Mouse (Mus musculus) layer of hippocampus, adult 9-11 months (tissue): ENCODE measurements around the gene Sbno2.

Source experiments
- DNase-seq: peaks from one replicate; pipeline ENCODE4 v3.0.0; 2022

The Sbno2 gene

DNA sequence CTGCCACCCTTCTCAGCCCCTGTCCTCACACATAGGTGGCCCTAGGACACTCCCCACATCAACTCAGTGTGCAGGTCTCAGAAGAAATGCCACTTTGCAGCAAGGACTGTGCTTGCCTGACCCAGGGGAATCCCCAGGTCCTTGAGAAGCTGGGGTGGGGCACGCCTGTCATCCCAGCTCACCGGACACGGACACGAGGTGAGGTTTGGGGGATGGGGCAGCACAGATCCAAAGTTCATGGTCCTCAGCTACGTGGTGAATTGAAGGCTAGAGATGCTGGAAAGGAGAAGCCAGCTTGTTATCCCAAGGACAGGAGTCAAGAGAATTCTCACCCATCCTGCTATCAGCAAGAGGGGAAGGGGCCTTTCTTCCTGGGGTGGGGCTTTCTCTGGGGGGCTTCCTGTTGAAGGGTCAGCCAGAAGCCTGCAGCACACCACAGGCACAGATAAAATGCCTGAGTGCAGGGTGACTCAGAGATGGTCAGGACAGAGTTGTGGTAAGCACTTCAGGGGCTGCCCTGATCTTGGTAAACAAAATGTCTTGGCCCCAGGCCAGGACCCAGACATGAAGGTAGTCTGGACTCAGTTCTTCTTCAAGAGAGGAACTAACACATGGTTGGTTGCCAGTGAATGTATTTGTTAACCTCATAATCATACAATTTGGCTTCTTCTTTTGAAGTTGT, 72.4 kb downstream of the Sbno2 start:
- DNase-seq = peak; percentile 80

DNA sequence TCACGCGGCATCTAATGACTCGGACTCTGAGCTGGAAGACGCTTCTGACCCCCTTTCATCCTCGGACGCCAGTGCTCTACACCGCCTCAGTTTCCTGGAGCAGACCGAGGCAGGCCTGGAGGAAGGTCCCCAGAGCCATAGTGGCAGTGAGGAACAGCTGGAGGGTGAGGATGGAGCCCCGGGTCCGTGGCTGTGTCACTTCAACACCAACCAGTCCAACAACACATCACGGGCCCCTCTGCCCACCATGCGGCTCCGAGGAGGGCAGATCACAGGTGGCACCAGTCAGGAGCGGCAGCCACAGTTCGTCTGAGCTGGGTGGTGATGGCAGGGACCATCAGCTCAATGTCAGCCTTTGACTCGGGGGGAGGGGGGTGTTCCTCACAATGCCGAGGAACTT, 74.6 kb downstream of the Sbno2 start:
- DNase-seq = no peak

DNA sequence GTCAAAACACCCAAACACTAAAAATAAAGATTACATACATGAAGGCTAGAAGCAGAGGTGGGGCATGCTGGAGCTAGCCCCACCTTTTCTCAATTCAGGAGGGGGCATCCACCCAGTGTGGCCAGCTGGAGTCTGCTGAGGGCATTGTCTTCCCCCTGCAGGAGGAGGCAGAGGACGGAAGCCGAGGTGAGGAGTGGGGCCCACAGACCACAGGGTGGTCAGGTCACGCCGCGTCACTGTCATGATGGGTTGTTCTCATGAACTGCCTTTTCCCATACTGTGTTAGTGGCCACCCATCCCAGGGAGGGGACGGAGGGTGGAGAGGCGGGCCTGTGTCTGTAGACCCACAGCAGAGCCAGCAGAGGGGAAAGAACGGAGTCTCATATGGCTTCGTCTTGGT, 75.2 kb downstream of the Sbno2 start:
- DNase-seq = no peak

DNA sequence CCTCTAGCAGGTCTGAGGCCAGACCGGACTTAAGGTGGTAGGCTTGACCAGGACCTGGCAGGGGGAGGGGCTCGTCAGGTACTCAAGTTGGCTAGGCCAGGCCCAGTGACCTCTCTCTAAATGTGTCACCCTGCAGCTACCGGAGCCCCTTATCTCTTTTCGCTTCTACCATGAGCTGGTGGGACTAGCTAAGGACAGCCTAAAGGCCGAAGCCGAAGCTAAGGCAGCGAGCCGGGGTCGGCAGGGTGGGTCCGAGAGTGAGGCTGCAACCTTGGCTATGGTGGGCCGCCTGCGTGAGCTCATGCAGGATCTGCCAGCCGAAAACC, 76.9 kb downstream of the Sbno2 start:
- DNase-seq = no peak

DNA sequence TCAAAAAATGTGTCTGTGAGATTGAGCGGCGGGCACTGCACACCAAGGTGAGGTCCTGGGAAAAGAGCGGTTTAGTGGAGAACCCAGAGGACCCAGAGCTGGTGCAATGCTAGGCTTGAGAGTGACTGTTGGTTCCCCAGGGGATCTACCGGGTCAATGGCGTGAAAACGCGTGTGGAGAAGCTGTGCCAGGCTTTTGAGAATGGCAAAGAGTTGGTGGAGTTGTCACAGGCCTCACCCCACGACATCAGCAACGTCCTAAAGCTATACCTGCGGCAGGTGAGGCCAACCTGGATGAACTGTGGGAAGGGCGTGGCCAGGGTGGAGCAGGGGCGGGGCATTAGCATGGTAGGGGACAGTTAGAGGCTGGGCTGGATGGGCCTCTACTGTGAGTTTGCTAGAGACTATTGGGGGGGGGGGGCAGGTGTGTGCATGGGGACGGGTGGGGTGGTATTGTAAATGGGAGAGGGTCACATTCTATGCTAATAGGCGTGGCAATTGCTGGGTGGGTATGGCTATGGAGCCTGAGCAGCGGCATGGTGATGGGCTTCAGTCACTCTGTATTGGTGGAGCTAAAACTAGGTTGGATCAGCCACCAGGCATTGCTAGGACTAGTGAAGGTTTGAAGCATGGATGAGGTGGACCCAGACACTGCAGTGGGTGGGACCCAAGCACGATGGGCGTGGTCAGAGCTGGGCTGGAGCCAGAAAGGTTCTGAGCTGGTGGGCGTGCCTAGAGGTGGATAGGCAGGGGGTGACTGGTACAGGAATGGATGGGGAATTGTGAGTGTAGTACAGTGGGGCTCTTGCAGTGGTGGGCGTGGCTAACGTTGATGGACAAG, 77.5 kb downstream of the Sbno2 start:
- no peak for DNase-seq

DNA sequence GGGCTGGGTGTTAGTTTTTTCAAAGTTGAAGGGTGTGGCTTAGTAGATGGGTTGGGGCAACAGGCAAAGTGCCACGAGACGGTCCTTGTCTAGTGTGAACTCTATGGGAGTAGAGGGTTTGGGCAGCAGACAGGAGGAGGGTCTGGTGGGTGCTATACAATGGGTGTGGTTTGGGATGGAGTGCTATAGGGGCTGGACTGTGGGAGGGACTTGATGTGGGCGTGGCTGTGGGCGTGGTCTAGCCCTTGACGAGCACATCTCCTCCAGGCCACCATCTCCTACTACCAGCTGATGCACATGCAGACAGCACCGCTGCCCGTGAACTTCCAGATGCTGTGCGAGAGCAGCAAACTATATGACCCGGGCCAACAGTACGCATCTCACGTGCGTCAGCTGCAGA, 79.5 kb downstream of the Sbno2 start:
- DNase-seq = no peak

DNA sequence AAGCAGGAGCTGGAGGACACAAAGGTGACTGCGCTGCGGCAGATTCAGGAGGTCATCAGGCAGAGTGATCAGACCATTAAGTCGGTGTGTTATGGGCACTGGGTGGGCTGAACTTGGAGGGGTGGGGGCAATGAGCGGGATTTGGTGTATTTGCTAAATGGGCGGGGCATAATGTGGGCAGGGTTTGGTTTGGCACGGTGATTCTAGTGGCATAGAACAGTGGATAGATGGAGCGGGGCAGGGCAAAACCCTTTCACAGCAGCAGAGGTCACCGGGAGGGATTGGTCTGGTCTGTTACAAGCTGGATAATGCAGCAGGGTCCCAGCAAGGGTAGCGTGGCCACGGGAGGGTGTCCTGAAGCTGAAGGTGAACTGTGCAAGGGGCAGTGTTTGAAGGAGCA, 79.9 kb downstream of the Sbno2 start:
- no peak for DNase-seq

DNA sequence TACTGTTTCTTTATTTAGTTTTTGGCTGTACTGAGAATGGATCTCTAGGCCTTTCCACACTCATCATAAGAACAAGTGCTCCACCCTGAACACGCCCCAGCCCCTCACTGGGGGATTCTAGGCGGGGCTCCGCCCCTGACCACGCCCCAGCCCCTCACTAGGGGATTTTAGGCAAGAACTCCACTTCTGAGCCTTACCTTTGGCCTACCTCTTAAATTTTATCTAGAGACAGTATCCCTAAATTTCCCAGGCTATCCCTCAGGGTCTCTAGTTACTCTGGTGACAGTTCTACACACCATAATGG, 80.4 kb downstream of the Sbno2 start:
- DNase-seq = no peak

DNA sequence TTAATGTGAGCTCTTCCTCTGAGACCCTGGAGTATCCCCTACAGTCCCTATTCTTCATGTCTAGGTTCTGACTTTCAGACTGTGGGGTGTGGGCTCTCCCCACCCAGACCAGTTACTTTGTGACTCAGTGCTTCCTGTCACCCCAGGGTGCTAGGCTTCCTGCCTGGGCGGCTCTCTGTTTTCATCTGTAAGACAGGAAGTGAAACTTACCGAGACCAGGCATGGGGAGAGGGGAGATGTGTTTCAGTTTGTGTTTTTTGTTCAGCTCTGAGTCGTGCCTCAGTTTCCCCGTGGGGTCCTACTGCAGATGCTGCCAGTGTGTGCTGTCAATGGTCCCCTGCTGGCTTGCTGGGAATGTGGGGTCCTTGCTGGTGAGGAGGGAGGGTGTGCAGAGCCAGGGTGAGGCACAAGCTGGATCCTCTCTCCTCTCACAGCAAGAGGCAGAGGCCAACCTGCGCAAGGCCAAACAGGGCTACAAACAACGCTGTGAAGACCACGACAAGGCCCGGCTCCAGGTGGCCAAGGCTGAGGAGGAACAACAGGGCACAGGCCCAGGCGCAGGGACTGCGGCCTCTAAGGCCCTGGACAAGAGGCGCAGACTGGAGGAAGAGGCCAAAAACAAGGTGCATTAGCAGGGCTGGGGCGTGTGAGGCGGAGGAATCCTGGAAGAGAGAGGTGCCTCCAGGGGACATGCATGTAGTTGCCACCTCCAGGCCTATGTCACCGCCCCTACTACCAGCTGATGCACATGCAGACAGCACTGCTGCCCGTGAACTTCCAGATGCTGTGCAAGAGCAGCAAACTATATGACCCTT, 80.9 kb downstream of the Sbno2 start:
- DNase-seq = peak; percentile 61

DNA sequence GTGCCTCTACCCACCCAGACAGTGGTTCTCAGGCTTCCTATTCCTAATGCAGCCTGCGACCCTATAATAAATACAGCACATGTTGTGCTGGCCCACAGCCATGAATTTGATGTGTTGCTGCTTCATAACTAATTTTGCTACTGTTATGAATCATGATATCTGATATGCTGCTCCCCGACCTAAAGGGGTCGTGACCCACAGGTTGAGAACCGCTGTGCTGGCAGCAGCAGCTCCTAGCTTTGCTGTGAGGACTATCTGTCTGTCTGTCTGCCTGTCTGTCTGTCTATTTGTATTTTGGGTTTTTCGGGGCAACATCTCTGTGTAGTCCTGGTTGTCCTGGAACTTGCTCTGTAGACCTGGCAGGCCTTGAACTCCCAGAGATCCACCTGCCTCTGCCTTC, 81.6 kb downstream of the Sbno2 start:
- DNase-seq = no peak

DNA sequence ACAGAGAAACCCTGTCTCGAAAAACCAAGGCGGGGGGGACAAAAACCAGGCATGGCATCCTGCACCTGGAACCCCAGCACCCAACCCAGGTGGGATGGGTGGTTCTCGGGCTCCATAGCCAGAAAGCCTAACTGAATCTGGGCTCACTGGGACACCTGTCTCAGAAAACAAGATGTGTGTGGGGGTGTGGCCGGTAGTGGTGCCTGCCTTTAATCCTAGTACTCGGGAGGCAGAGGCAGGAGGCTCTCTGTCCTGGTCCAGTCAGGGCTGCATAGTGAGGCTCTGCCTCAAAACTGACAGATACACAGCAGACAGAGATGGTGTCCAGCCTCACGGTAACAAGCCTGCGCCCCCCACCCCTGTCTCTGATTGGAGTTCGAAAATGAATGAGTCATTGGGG, 82.6 kb downstream of the Sbno2 start:
- DNase-seq = no peak

DNA sequence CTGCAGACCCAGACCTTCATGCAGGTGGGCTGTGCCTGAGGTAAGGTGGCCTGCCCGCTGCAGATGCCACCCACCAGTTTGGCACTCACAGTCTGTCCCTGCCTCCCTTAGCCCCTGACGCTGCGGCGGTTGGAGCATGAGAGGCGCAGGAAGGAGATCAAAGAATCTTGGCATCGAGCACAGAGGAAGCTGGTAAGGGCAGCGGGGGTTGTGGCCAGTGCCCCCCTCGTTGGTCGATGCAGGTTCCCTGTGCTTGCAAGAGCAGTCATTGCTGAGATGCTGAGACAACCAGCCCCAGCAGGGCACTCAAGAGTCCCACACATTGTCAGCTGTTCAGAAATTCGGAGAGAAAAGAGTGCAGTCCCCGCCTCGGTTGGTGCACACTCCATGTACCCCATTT, 83.2 kb downstream of the Sbno2 start:
- DNase-seq = no peak

DNA sequence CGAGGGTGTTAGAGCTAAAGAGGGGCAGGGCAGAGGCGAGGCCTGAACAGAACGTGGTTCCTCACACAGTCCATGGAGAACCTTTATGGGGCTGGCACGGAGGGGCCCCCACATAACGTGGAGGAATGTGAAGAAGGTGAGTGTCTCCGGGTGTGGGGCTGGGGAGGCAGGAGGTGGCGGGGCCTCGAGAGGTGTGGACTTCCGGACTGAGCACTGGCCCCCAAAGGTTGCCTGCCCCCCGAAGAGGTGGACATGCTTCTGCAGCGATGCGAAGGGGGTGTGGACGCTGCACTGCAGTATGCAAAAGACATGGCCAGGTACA, 84.1 kb downstream of the Sbno2 start:
- DNase-seq = no peak

DNA sequence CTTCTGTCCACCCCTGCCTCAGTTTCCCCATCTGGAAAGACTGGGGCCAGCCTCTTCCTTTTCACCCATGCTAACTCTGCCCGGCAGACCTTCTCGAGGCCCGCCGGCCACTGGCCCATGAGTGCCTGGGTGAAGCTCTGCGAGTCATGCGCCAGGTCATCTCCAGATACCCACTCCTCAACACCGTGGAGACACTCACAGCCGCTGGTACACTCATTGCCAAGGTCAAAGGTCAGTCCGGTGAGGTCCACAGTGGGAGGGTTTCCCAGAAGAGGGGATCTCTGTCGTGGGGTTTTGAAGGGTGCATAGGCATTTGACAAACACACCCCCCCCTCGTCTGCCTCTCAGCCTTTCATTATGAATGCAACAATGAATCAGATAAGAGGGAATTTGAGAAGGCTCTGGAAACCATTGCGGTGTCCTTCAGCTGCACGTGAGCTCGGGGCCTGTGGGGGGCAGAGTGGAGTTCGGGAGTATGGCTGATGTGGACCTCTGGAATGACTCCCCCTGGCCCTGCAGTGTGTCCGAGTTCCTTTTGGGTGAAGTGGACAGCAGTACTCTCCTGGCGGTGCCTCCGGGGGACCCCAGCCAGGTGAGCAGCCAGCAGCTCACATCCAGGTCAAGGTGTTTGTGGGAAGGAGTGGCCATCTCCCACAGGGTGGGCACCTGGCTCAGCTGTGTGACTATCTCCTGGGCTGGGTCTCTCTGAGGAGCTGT, 84.6 kb downstream of the Sbno2 start:
- no peak for DNase-seq

DNA sequence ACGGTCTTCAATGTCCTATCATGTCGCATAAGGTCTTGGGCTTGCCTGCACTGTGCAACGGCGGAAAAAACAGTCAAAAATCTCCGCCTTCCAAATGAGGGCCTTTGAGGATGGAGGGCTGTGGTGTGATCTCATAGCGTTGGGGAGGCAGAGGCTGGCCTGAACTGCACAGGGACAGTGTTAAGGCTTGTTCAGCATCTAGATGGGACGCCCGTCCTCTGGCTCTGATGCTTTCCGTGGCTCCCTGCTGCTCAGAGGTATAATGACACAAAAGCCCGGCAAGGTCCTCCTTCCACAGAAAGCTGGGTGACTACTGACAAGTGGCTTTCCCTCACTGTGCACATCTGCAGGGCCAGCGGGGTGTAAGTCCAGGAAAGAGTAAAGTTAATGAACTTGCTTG, 85.2 kb downstream of the Sbno2 start:
- no peak for DNase-seq

DNA sequence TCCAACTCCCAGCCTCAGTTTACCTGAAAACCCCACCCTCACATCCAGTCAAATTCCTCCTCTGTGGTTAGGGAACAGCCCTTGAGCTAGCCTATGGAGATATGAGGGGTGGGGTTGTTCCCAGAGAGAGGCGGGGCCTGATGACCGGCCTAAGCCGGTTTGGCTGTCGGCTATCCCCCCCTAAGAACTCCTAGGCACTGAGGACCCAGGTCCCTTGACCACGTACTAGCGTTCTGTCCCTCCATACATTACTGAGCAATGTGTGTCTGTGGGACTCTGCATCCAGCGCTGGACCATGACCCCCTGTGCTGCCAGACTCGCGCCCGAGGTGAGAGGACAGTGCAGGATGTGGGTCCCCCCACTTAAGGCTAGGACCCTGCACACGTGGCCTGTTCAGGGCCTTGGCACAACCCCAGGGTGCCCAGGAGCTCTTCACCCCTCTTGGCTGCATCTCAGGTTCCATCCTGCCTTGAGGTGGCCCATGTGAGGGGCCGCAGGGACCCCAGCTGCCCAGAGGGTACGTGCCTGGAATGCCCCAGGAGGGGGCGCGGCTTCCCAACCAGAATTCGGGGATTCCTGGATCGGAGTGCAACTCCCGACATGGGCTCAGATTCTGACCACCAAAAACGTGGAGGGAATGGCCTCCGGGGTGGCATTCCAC, 85.8 kb downstream of the Sbno2 start:
- no peak for DNase-seq

DNA sequence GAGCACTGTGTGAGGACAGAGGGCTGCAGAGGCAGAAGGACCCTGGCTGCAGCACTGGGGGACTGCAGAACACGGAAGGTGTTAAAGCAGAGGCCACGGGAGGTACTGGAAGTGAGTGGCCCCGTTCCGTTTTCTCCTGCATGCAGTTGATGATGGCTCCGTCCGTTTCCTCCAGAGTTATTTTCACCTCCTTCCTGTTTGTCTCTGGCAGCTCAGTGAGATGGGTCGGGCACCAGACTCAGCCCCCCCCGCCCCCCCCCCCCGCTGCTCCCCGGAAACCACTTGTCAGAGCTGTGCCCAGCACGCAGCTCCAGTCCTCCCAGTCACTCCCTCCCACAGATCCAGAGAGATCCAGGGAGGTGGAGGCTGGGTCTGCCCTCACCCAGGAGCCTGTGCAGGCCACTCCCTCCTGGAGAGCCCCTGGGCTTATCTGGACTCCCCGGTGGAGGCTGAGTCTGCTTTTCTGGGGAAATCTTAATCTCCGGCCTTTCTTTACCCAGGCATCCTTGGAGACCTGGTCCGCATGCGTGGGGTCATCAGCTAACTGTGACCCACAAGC, 86.6 kb downstream of the Sbno2 start:
- DNase-seq = peak; percentile 64

DNA sequence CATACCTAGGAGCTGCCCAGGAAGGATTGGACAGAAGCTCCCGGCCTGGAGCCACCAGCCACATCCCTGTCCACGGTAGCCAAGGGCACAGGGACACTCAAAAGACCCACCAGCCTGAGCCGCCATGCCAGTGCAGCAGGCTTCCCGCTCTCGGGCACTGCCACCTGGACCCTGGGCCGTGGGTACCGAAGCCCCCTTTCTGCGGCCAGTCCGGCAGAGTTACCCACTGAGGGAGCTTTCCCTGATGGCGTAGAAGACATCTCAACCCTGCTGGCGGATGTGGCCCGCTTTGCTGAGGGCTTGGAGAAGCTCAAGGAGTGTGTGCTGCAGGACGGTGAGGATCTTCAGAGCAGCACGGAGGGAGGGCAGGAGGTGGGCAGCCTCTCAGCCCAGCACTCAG, 87.6 kb downstream of the Sbno2 start:
- no peak for DNase-seq

DNA sequence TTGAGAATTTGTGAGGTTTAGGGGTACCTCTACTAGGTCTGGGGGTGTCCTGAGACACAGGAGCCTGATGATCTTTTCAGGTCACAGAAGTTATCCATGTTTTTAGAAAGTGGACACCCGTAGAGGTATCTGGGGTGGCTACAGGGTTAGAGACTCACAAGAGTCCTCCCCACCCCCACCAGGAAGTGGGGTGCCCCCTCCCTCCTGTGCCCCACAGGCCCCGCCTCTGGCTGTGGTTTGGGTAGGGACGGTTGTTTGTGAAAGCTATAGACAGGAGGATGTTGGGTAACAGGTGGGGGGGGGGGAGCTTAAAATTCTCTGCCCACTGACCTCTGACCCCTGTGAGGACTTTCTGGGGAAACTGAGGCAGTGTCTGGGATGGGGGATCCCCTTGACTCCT, 88.0 kb downstream of the Sbno2 start:
- peak; percentile 82 for DNase-seq

DNA sequence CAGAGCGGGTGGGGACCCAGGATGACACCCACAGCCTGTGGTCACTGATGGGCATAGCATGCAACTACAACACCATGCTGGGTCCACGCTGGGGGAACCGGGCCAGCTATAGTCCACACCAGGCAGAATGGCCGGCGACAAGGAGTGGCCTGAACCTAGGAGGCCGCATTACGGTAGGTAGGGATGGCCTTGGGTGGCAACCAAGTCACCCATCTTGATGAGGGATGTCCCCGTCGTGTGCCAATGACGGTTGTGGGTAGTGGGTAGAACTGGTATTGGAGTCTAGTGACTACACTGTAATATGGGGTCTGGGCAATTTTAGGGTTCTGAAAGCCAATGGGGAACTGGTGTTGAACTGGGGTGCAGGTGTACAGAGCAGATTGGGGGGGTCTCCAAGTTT, 88.4 kb downstream of the Sbno2 start:
- DNase-seq = no peak

DNA sequence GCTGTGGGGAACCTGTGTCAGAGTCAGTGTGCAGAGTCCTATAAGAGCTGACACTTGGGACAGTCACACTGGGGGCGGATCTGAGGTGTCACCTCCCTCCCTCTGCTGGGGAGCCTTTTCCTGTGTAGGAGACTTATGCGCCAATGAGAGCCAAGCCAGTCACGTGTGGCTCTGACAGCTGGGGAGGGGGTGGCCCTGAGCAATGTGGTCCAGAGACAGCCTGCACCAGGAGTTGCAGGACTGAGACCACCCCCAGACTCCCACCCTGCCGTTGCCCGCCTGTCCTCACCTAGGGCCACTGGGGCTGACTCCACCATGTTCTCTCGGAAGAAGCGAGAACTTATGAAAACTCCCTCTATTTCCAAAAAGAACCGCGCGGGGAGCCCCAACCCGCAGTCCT, 88.9 kb downstream of the Sbno2 start, which contains the start of gene Arhgap45:
TSS of gene Arhgap45 (plus strand) at position 143 of the 400 bp plus-strand sequence.
- peak; percentile 86 for DNase-seq

DNA sequence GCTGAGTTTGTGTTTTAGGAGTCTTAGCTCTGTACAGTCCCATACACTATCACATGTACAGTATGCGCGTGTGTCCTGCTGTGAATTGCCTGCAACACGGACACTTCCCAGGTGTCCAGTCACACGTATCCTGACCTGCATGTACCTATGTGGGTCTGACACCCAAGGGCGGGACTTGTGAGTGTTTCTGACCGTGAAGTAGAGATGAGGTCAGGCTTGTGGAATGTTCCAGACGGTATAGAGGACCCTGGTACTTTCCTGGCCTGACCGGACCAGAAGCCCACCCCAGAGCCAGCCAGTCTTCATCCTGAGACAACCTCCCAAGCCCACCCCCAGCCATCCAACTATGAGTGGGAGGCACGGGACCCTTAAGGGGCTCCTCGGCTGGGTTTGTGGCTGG, 89.8 kb downstream of the Sbno2 start:
- DNase-seq = no peak
